Mouse (Mus musculus) kidney, embryonic 15.5 days (tissue): Measurements from ENCODE around the gene Ntpcr. TPM values are rescaled to one million over a fixed set of nuclear protein-coding genes. Genes with fewer than 3 reads are reported as not detected.
A peak's percentile ranks its signal among the peaks of the same experiment; 100 is the strongest.

ENCODE experiments used
- ATAC-seq: fragments of 200-750 bp; cut with Nextera tagmentation; replicated peaks from 2 replicates; pipeline ENCODE4 v1.8.0; 2017; ENCODE audit warnings: moderate TSS enrichment; ENCODE audit not compliant: low FRiP score
- H3K27ac ChIP-seq: fragments of 300-500 bp; sonication (generic); 2 replicates; pipeline ENCODE4 v1.5.1; 2015; ENCODE audit warnings: mild to moderate bottlenecking, inconsistent platforms
- H3K27me3 ChIP-seq: fragments of 300-500 bp; sonication (generic); 2 replicates; pipeline ENCODE4 v1.6.1; 2015; ENCODE audit warnings: inconsistent platforms
- H3K36me3 ChIP-seq: fragments of 300-500 bp; sonication (generic); 2 replicates; pipeline ENCODE4 v1.6.1; 2015; ENCODE audit warnings: inconsistent platforms
- H3K4me1 ChIP-seq: fragments of 300-500 bp; sonication (generic); 2 replicates; pipeline ENCODE4 v1.6.1; 2015; ENCODE audit warnings: inconsistent platforms
- H3K4me2 ChIP-seq: fragments of 300-500 bp; sonication (generic); 2 replicates; pipeline ENCODE4 v1.6.1; 2015; ENCODE audit warnings: moderate library complexity, mild to moderate bottlenecking, inconsistent platforms
- H3K4me3 ChIP-seq: fragments of 300-500 bp; sonication (generic); replicated peaks from 2 replicates; pipeline ENCODE4 v1.5.1; 2015; ENCODE audit warnings: mild to moderate bottlenecking, inconsistent platforms
- H3K9ac ChIP-seq: fragments of 300-500 bp; sonication (generic); 2 replicates; pipeline ENCODE4 v1.6.1; 2015; ENCODE audit warnings: mild to moderate bottlenecking, inconsistent platforms
- H3K9me3 ChIP-seq: fragments of 300-500 bp; sonication (generic); replicated peaks from 2 replicates; pipeline ENCODE4 v1.6.1; 2016; ENCODE audit warnings: inconsistent platforms
- WGBS: fragments of 180-500 bp; shearing (Covaris S2); methylation state at CpG from one replicate; pipeline ENCODE4 v1.1.7; 2015; ENCODE audit warnings: mixed read lengths; 5-methylcytosine and 5-hydroxymethylcytosine counted together
- polyA plus RNA-seq: library from polyadenylated mRNA; unstranded; fragments of >200 nt; fragmentation: Nextera tagmentation; extraction: Ambion mirVana; gene quantifications from 2 replicates; pipeline ENCODE4 v1.2.1, GENCODE M21; 2015

The Ntpcr gene
- polyA plus RNA-seq: 23.1 and 28.7 TPM in 2 replicates

GRCm38 (mm10) chr8:125729746-125730145 lies at the start of gene Ntpcr:
Ntpcr (plus strand) TSS chr8:125729963.
- WGBS: 80% methylated on average over 7 of the region's 7 CpGs
- peaks cover 23% of the 10 kb centered on the region for H3K4me1 ChIP-seq

DNA sequence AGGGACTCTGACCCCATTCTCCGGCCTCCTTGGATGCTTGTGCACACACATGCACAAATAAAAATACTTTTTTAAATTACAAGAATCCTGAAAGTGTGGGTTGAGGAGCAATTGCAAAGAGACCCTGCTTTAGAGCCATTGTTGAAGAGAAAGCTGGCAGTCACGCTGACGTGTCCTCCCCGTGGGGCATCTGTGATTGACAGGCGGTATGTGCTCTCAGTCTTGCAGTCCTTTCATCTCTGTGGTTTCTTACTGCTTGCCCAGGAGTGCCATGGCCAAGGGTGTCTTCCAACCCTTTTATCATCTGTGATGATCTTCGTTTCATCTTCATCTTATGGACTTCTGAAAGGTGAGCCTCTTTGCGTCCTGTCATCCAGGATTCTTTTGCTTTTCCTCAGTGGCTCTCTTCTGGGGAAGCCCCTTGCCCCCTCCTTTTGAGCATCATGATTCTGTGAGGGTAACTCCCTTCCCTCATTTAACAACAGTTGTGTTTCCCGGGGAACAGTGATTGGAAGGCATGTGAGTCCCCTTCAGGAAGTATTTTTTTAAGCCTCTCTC lies 48.8 kb upstream of the Ntpcr start:
- H3K4me1 ChIP-seq: no peaks in the 10 kb centered on the region
- WGBS: 49% methylated on average over 8 of the region's 8 CpGs
- no peak for ATAC-seq
- H3K27ac ChIP-seq: no peak overlapping the region
- no peaks in the 10 kb centered on the region for H3K36me3 ChIP-seq
- H3K9me3 ChIP-seq: no peaks in the 10 kb centered on the region
- H3K27me3 ChIP-seq: no peaks in the 10 kb centered on the region
- H3K4me3 ChIP-seq: no peak overlapping the region
- no peak overlapping the region for H3K4me2 ChIP-seq
- no peak overlapping the region for H3K9ac ChIP-seq

More at GRCm38 (mm10) chr8:125729746-125730145, at the start of gene Ntpcr:
- no peak for ATAC-seq
- H3K27ac ChIP-seq: no peak within 1 kb of the TSS
- no peak within 1 kb of the TSS for H3K9ac ChIP-seq
- H3K4me2 ChIP-seq: no peak within 1 kb of the TSS
- H3K36me3 ChIP-seq: no peaks in the 10 kb centered on the region
- H3K4me3 ChIP-seq: no peak within 1 kb of the TSS
- no peaks in the 10 kb centered on the region for H3K27me3 ChIP-seq
- no peaks in the 10 kb centered on the region for H3K9me3 ChIP-seq

DNA sequence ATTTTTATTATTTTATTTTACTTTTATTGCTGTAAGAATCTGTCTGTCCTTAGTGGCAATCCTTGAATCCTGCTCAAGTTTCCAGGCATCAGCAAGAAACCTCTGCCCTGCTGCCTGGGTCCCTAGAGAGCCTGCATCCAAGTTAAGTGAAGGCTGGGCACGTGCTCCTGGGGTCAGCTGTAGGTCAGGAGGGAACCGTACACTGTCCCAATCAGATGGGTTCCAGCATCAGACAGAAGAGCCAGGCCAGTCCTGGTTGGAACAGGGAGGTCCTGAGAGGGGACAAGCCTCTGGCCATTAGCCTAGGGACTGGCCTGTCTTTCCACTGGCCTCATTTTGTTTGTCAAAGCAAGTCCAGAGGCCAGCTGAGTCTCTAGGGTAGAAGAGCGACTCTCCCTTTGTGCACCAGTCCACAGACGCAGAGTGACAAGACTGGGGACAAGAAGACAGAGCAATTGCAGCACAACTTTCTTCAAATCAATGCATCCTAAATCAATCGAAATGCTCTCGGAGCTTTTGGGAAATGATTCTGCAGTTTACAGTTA lies 44.5 kb upstream of the Ntpcr start:
- Histone ChIP-seq H3K9ac (no peak overlapping the region), H3K4me2 (no peak overlapping the region), H3K4me1 (peaks cover 17% of the 10 kb centered on the region), H3K9me3 (no peaks in the 10 kb centered on the region), H3K4me3 (no peak overlapping the region), H3K27me3 (no peaks in the 10 kb centered on the region), H3K27ac (no peak overlapping the region), H3K36me3 (no peaks in the 10 kb centered on the region)
- ATAC-seq: no peak
- WGBS: 64% methylated on average over 6 of the region's 6 CpGs

DNA sequence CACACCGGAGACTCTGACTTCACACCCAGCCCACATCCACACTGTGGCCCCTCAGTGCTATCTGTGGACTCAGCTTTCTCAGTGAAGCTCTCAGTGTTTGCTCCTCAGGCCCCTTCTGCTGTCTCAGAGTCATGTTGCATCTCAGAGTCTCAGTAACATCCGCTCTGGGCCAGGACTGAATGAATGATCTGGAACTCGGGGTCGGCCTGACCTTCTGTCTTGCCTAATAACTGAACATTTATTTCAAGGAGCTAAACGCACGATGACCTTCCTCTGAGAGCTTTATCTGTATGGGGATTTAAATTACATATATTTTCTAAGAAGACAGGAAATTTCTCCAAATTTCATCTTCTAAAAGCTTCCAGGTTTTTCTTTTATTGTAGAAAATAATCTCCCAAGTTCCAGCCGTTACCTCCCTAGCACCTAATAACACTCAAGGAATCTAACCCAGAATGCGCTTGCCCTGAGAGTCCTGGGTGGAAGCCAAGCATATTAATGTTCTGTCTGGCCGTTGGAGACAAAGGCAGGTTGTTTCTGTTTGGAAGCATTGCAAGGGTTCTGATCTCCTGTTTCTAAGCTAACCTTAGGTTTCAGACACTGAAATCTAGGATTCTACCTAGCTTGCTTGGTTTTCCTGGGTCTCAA lies 43.4 kb upstream of the Ntpcr start:
- Histone ChIP-seq H3K27ac (no peak overlapping the region), H3K27me3 (no peaks in the 10 kb centered on the region), H3K36me3 (no peaks in the 10 kb centered on the region), H3K9ac (no peak overlapping the region), H3K4me3 (no peak overlapping the region), H3K4me1 (peaks cover 26% of the 10 kb centered on the region), H3K9me3 (no peaks in the 10 kb centered on the region), H3K4me2 (no peak overlapping the region)
- 62% methylated on average over 9 of the region's 9 CpGs for WGBS
- ATAC-seq: no peak

DNA sequence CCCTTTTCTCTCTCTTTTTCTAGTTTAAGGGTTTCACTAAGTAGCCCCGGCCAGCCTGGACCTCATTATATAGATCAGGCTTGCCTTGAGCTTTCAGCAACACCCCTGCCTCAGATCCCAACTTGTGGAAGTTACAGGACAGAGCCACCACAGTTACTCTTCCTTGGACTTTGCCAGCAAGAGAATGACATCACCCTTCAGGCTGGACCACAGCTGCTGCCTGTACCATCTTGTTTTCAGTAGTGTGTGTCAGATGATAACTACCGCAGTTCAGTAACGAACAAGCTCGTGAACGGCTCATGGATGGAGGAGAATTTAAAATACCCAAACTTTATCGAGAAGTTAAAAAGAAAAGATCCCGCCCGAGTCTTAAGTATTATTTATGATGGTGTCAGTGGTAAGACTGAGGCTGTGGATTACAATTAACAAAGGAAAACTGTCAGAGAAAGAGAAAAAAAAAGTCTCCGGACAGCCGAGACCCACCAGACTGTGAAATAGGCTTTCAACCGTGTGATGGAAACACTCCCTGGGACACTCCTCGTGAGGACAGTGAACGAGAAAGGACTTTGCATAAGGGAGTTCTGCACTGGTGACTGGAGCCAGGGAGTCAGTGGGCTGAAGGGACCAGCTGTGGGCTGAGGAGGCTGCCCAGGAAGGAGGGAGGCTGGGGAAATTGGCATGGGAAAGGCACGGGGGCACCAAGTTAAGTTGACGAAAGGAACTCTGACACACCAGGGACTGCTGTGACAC lies 39.4 kb upstream of the Ntpcr start:
- Histone ChIP-seq H3K4me2 (peak overlapping the region; percentile 12), H3K36me3 (no peaks in the 10 kb centered on the region), H3K4me3 (no peak overlapping the region), H3K27me3 (no peaks in the 10 kb centered on the region), H3K27ac (peak overlapping the region; percentile 78), H3K9ac (no peak overlapping the region), H3K4me1 (peaks cover 28% of the 10 kb centered on the region), H3K9me3 (no peaks in the 10 kb centered on the region)
- ATAC-seq: peak; percentile 81
- WGBS: 41% methylated on average over 15 of the region's 15 CpGs

DNA sequence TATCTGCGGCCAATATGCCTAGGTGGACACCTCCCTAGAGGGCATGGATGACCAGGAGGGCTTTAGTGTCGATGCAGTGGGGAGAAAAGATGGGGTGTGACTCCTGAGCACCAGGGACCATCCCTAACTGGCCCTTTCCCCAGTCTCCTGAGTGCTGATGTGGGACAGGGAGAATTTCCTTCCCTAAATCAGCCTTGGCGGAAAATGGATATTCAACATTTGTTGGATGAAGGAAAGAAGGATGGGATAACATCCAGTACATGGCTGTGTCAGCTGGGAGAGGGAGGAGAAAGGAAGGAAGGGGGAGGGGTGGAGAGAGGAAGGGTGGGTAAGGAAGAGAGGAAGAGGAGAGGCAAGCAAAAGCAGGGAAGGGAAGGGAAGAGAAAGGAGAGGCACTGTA lies 38.8 kb upstream of the Ntpcr start:
- Histone ChIP-seq H3K9me3 (no peaks in the 10 kb centered on the region), H3K27ac (peak overlapping the region; percentile 78), H3K4me3 (no peak overlapping the region)

DNA sequence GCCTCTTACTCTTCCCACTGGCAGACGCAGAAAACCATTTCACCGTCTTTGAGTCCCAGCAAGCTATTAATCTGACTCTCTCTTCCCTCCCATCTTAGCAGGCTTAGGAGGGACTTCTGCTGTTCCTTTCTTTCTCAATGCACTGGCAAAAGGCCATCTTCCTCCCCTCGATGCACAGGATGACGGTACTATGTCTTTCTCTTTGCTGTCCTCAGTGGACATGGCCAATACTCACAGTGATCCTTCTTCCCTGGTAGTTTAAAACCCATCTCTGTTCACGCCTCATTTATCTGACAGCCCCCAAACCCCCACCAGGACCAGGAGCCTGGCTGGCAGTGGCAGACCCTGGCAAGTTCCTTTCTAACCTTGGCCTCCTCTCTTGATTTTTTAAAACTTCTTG lies 37.3 kb upstream of the Ntpcr start:
- Histone ChIP-seq H3K27me3 (no peaks in the 10 kb centered on the region), H3K9me3 (no peaks in the 10 kb centered on the region), H3K4me3 (no peak overlapping the region), H3K36me3 (no peaks in the 10 kb centered on the region), H3K4me2 (no peak overlapping the region), H3K4me1 (peaks cover 22% of the 10 kb centered on the region), H3K27ac (no peak overlapping the region), H3K9ac (no peak overlapping the region)
- ATAC-seq: no peak
- 43% methylated on average over 5 of the region's 5 CpGs for WGBS

More for the DNA sequence above, 38.8 kb upstream of the Ntpcr start:
- WGBS: 66% methylated on average over 3 of the region's 3 CpGs
- ATAC-seq: no peak
- H3K4me1 ChIP-seq: peaks cover 28% of the 10 kb centered on the region
- no peaks in the 10 kb centered on the region for H3K36me3 ChIP-seq
- H3K27me3 ChIP-seq: no peaks in the 10 kb centered on the region
- peak overlapping the region; percentile 12 for H3K4me2 ChIP-seq
- no peak overlapping the region for H3K9ac ChIP-seq

GRCm38 (mm10) chr8:125693197-125693596 lies 36.6 kb upstream of the Ntpcr start:
- WGBS: 68% methylated on average over 3 of the region's 3 CpGs
- Histone ChIP-seq H3K4me3 (no peak overlapping the region), H3K4me1 (peaks cover 22% of the 10 kb centered on the region)

DNA sequence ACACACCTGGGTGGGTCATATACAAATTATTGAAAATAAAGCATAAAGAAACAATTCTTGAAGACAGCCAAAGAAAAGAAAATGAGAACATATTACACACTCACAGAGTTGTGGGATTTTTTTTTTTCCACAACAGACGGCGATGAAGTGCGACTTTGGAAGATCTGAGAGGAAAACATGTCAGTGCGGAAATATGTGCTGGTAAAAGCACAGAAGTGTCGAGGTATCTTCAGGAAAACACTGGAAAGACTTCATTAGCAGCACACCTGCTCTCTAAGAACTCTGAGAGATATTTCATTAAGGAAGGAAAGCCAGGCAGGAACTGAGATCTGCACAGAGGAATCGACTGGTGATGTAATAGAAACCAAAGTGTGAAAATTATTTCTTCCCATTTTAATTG lies 33.8 kb upstream of the Ntpcr start:
- H3K4me1 ChIP-seq: peaks cover 6% of the 10 kb centered on the region
- H3K36me3 ChIP-seq: no peaks in the 10 kb centered on the region
- H3K27me3 ChIP-seq: no peaks in the 10 kb centered on the region
- H3K9ac ChIP-seq: no peak overlapping the region
- H3K4me3 ChIP-seq: no peak overlapping the region
- WGBS: 82% methylated on average over 6 of the region's 6 CpGs
- no peak overlapping the region for H3K27ac ChIP-seq
- no peak overlapping the region for H3K4me2 ChIP-seq
- no peak for ATAC-seq
- H3K9me3 ChIP-seq: no peaks in the 10 kb centered on the region

More at GRCm38 (mm10) chr8:125693197-125693596, 36.6 kb upstream of the Ntpcr start:
- H3K36me3 ChIP-seq: no peaks in the 10 kb centered on the region
- no peak for ATAC-seq
- no peaks in the 10 kb centered on the region for H3K9me3 ChIP-seq
- no peaks in the 10 kb centered on the region for H3K27me3 ChIP-seq
- H3K27ac ChIP-seq: no peak overlapping the region
- H3K4me2 ChIP-seq: no peak overlapping the region
- H3K9ac ChIP-seq: no peak overlapping the region

- no peak overlapping the region for H3K9ac ChIP-seq
- no peaks in the 10 kb centered on the region for H3K27me3 ChIP-seq
- no peak for ATAC-seq
- no peaks in the 10 kb centered on the region for H3K36me3 ChIP-seq
- peaks cover 13% of the 10 kb centered on the region for H3K4me1 ChIP-seq
- WGBS: 76% methylated on average over 6 of the region's 6 CpGs
- H3K4me2 ChIP-seq: no peak overlapping the region
- H3K27ac ChIP-seq: no peak overlapping the region
- no peak overlapping the region for H3K4me3 ChIP-seq
- no peaks in the 10 kb centered on the region for H3K9me3 ChIP-seq
These were observed 30.3 kb upstream of the Ntpcr start for GRCm38 (mm10) chr8:125699391-125700025.

- no peaks in the 10 kb centered on the region for H3K27me3 ChIP-seq
- H3K27ac ChIP-seq: no peak overlapping the region
- no peak overlapping the region for H3K4me3 ChIP-seq
- H3K4me1 ChIP-seq: peaks cover 13% of the 10 kb centered on the region
- 71% methylated on average over 7 of the region's 7 CpGs for WGBS
- no peaks in the 10 kb centered on the region for H3K36me3 ChIP-seq
- H3K4me2 ChIP-seq: no peak overlapping the region
- no peaks in the 10 kb centered on the region for H3K9me3 ChIP-seq
- no peak for ATAC-seq
- no peak overlapping the region for H3K9ac ChIP-seq
These were observed 29.4 kb upstream of the Ntpcr start for GRCm38 (mm10) chr8:125700407-125700806.
